Mouse (Mus musculus) large intestine, adult 2 months (tissue): ENCODE results near the gene Fgfbp1. TPM values are rescaled to one million over a fixed set of nuclear protein-coding genes. Genes with fewer than 3 reads are reported as not detected.

Experiments
- DNase-seq: peaks from one replicate; pipeline ENCODE4 v3.0.0-alpha.2; 2012; ENCODE audit warnings: low read depth, low spot score
- WGBS: fragments of 180-500 bp; shearing (Covaris S2); methylation state at CpG from one replicate; pipeline ENCODE4 v1.1.7; 2018; 5-methylcytosine and 5-hydroxymethylcytosine counted together
- polyA plus RNA-seq: library from polyadenylated mRNA; depleted of rRNA; stranded (reverse); fragments of >200 nt; gene quantifications from 2 replicates; pipeline ENCODE4 v1.2.3, GENCODE M21; 2012; rRNA removed

Gene Fgfbp1
- 49.3 and 75.7 TPM in 2 replicates for polyA plus RNA-seq

GRCm38 (mm10) chr5:43981620-43982019, at the start of gene Fgfbp1:
Fgfbp1 (minus strand) TSS chr5:43981779.
- no peak for DNase-seq
- 20% methylated on average over 4 of the region's 4 CpGs for WGBS

- WGBS: 39% methylated on average over 9 of the region's 9 CpGs
- DNase-seq: peak; percentile 87
Observed at GRCm38 (mm10) chr5:43998295-43998989, 16.9 kb upstream of the Fgfbp1 start.

DNA sequence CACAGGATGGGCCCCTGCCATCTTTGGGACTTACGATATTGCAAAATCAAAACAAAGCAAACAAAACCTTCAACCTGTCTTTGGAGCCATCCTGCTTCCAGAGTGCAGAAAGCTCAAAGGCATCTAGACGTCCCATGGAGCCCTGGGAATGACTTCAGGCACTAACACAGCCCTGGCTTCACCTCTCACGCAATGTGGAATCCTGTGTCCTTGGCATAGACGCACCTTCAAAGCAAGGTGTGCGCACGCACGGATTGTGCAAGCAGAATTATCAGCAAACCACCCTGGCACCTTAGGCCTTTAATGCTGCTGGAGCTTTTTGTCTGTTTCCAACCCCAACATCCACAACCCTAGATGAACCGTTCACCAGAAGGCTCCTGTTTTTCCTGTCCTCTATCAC, 16.0 kb upstream of the Fgfbp1 start:
- no peak for DNase-seq
- 32% methylated on average over 8 of the region's 8 CpGs for WGBS

DNA sequence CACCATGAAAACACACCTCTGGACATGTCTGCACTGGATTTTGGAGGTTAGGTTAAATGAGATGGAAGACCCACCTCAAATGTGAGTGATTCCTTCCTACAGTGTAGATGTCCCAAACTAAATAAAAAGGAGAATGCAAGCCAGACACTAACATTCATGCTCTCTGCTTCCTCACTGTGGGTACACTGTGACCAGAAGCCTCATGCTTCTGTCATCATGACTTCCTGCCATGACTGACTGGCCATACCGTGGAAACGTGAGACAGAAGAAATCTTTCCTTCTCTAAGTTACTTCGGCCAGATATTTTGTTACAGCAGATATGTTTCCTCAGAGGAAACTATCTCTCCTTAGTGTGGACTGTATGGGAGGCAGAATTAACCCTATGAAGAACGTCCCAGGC, 14.6 kb upstream of the Fgfbp1 start:
- 84% methylated on average over 4 of the region's 4 CpGs for WGBS
- DNase-seq: no peak

DNA sequence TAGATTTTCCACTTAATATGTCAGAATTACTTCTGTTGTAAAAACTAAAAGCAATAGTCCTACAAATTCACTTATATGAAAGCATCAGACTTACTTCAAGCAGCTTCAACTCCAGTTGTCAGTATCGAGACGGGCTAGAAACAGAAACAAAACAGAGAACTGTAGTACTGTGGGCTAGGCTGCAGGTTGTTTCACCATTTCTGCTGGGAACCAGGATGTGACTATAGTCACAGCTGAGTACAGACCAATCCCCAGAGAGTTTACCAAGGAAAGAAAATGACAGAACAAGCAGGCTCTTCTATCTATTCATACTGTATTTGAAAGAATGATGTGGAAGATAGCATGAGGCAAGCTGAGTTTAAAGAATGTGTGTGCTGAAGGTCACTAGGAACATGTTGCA, 13.4 kb upstream of the Fgfbp1 start:
- no peak for DNase-seq
- WGBS: 84% methylated on average over 2 of the region's 2 CpGs

GRCm38 (mm10) chr5:43990316-43990715, 8.7 kb upstream of the Fgfbp1 start:
- 53% methylated on average over 6 of the region's 6 CpGs for WGBS
- no peak for DNase-seq

- WGBS: 36% methylated on average over 5 of the region's 5 CpGs
Observed at GRCm38 (mm10) chr5:43989017-43989416, 7.4 kb upstream of the Fgfbp1 start.

GRCm38 (mm10) chr5:43986212-43986611, 4.6 kb upstream of the Fgfbp1 start:
- no peak for DNase-seq

More at GRCm38 (mm10) chr5:43989017-43989416, 7.4 kb upstream of the Fgfbp1 start:
- DNase-seq: no peak

GRCm38 (mm10) chr5:43982896-43983295, 1.3 kb upstream of the Fgfbp1 start:
- no peak for DNase-seq
- 39% methylated on average over 1 of the region's 1 CpGs for WGBS

GRCm38 (mm10) chr5:43980397-43980796, 1.2 kb downstream of the Fgfbp1 start:
- DNase-seq: no peak
- 30% methylated on average over 2 of the region's 2 CpGs for WGBS

DNA sequence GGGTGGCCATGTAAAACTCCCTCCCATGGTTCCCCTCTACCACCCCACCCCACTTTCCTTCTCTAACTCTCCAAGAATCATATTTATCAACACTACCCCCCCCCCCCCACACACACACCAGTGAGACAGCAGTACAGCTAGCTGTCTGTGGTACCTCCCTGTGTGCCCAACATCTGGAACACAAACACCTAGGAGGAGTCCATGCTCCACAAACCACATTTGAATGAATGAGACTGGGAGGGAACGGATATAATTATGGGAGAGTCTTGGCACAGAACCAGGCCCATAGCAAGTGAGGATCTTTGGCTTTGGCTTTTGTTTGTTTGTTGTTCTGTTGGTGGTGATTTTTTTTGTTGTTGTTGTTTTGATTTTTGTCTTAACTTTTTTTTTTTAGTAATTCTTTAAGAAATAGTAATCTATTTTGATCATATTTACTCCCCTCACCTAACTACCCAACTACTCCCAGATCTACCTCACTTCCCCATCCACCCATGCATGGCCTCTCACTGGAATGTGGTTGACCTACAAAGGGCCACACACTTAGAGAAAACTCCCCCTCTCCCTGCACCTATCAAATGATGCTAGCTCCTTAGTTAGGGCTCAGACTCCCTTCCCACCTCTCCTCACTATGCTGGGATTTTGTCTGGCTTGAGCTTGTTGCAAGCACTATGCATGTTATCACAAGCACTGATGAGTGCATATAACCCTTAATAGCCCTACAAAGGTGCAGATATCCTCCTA, 4.6 kb downstream of the Fgfbp1 start:
- WGBS: 37% methylated on average over 1 of the region's 1 CpGs
- DNase-seq: no peak

DNA sequence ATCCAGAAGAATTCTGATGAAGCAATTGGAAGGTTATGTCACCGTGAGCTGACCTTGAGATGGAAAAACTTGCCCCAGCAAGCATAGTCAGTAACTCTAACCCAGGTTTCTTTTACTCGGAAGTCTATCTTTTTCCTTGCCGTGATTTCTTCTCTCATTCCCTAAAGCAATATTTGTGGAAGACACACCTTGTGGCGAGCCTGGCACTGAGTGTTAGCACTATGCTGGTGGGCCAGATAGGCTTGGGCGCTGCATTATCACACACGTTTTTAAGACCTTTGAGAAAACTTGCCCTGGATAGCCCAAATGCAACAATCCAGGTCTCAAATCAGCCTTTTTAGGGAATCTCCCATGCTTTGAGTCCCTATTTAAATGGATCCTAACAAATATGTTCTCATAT, 7.4 kb downstream of the Fgfbp1 start:
- WGBS: 41% methylated on average over 6 of the region's 6 CpGs
- DNase-seq: no peak

GRCm38 (mm10) chr5:43971156-43971555, 10.4 kb downstream of the Fgfbp1 start:
- 19% methylated on average over 2 of the region's 2 CpGs for WGBS
- no peak for DNase-seq

- no peak for DNase-seq
- 36% methylated on average over 2 of the region's 2 CpGs for WGBS
Observed at GRCm38 (mm10) chr5:43970532-43970931, 11.0 kb downstream of the Fgfbp1 start.

- no peak for DNase-seq
- WGBS: 15% methylated on average over 2 of the region's 2 CpGs
Observed at GRCm38 (mm10) chr5:43968634-43969033, 12.9 kb downstream of the Fgfbp1 start.

DNA sequence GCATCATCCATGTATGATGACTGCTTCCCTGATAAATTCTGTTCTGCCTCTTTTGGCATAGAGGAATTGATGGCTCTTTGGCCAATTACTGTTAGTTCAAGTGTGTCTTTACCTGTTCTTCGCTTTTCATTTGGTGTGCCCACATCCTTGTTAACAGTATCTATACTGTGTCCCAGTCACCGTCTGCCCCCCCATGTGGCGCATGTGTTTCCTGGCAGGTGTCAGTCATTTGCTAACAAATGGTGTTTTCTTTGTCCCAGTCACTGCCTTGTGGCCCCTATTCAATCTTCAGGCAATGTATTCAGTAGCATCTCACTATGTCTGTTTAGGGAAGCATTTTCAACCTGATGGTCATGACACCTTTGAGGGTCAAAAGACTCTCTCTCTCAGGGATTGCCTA, 20.5 kb downstream of the Fgfbp1 start:
- 95% methylated on average over 3 of the region's 3 CpGs for WGBS
- DNase-seq: no peak

GRCm38 (mm10) chr5:43959884-43960440, 21.6 kb downstream of the Fgfbp1 start:
- WGBS: 67% methylated on average over 3 of the region's 3 CpGs
- DNase-seq: no peak

DNA sequence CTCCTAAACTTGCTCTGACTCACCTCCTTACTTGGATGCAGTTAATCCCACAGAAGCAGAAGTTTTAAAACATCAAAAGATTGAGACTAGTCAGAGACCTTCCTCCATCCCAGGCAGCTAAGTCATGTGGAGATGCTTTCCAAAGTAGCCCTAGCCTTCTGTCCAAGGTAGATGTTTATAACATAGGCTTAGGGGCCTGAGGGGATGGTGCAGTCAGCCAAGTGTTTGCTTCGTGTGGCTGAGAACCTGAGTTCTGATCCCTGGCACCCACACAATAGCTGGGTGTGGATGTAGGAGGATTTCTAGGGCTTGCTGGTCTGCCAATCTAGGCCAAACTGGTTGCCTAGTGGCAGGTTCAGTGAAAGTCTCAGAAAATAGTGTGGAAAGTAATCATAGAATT, 28.3 kb downstream of the Fgfbp1 start:
- WGBS: 36% methylated on average over 1 of the region's 1 CpGs
- DNase-seq: no peak

GRCm38 (mm10) chr5:43948748-43949275, 32.8 kb downstream of the Fgfbp1 start:
- peak; percentile 60 for DNase-seq
- under 1% methylated on average over 8 of the region's 8 CpGs for WGBS

- WGBS: 7% methylated on average over 27 of the region's 27 CpGs
- peak; percentile 96 for DNase-seq
Observed at GRCm38 (mm10) chr5:43948111-43948743, 33.4 kb downstream of the Fgfbp1 start.
